Mouse (Mus musculus) neural tube, embryonic 14.5 days (tissue): ENCODE data around the gene Mapk8ip3. TPM values are rescaled to one million over a fixed set of nuclear protein-coding genes. Genes with fewer than 3 reads are reported as not detected.

Experiments
- ATAC-seq: fragments of 200-750 bp; cut with Nextera tagmentation; 2 replicates; pipeline ENCODE4 v1.8.0; 2017; ENCODE audit warnings: low read depth, mild to moderate bottlenecking, moderate TSS enrichment, moderate library complexity
- H3K27ac ChIP-seq: fragments of 300-500 bp; sonication (generic); 2 replicates; pipeline ENCODE4 v1.5.1; 2014; ENCODE audit warnings: low read depth, mild to moderate bottlenecking, control low read depth, low read length, moderate library complexity, mixed read lengths
- H3K27me3 ChIP-seq: fragments of 300-500 bp; sonication (generic); 2 replicates; pipeline ENCODE4 v1.6.1; 2014; ENCODE audit warnings: low read length; ENCODE audit not compliant: control insufficient read depth, insufficient read depth
- H3K36me3 ChIP-seq: fragments of 300-500 bp; sonication (generic); 2 replicates; pipeline ENCODE4 v1.6.1; 2014; ENCODE audit warnings: low read length, mixed read lengths; ENCODE audit not compliant: control insufficient read depth, insufficient read depth
- H3K4me1 ChIP-seq: fragments of 300-500 bp; sonication (generic); 2 replicates; pipeline ENCODE4 v1.6.1; 2014; ENCODE audit warnings: low read length; ENCODE audit not compliant: control insufficient read depth, insufficient read depth
- H3K4me2 ChIP-seq: fragments of 300-500 bp; sonication (generic); 2 replicates; pipeline ENCODE4 v1.6.1; 2014; ENCODE audit warnings: mild to moderate bottlenecking, low read depth, low read length, control low read depth
- H3K4me3 ChIP-seq: fragments of 300-500 bp; sonication (generic); 2 replicates; pipeline ENCODE4 v1.5.1; 2014; ENCODE audit warnings: low read depth, low read length, control low read depth, mixed read lengths
- H3K9ac ChIP-seq: fragments of 300-500 bp; sonication (generic); replicated peaks from 2 replicates; pipeline ENCODE4 v1.6.1; 2014; ENCODE audit warnings: low read depth, mild to moderate bottlenecking, control low read depth, low read length, mixed read lengths
- H3K9me3 ChIP-seq: fragments of 300-500 bp; sonication (generic); 2 replicates; pipeline ENCODE4 v1.6.1; 2016; ENCODE audit warnings: low read length; ENCODE audit not compliant: control insufficient read depth
- WGBS: fragments of 180-500 bp; shearing (Covaris S2); extraction: QIAGEN DNeasy Blood & Tissue Kit; methylation state at CpG from one replicate; pipeline ENCODE4 v1.1.7; 2014; 5-methylcytosine and 5-hydroxymethylcytosine counted together
- polyA plus RNA-seq: library from polyadenylated mRNA; unstranded; fragments of >200 nt; fragmentation: Nextera tagmentation; extraction: Ambion mirVana; gene quantifications from 2 replicates; pipeline ENCODE4 v1.2.1, GENCODE M21; 2014

The Mapk8ip3 gene
- polyA plus RNA-seq, 1 experiment from 2014 or later, result 88.5 TPM

DNA sequence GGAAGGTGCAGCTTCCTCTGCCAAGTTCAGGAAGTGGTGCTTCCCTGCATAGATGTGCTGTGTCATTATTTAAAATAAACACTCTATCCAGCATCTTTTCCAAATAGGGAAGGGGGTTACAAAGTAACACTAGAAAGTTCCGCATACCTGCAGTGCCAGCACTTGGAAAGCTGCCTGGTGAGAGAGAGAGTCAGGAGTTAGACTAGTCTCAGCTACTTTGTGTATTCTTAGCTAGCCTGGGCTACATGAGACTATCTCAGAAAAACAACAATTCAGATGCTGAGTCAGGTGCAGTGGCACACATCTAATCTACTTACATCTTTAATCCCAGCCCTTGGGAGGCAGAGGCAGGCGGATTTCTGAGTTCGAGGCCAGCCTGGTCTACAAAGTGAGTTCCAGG lies 75.0 kb downstream of the Mapk8ip3 start:
- Histone ChIP-seq H3K27me3 (no peaks in the 10 kb centered on the region), H3K27ac (no peak overlapping the region), H3K9me3 (no peaks in the 10 kb centered on the region), H3K36me3 (peaks cover 18% of the 10 kb centered on the region; the same call in 1 of the 2 replicates), H3K9ac (no peak overlapping the region), H3K4me2 (no peak overlapping the region), H3K4me1 (no peaks in the 10 kb centered on the region), H3K4me3 (no peak overlapping the region)
- no peak for ATAC-seq
- 93% methylated on average over 3 of the region's 3 CpGs for WGBS

DNA sequence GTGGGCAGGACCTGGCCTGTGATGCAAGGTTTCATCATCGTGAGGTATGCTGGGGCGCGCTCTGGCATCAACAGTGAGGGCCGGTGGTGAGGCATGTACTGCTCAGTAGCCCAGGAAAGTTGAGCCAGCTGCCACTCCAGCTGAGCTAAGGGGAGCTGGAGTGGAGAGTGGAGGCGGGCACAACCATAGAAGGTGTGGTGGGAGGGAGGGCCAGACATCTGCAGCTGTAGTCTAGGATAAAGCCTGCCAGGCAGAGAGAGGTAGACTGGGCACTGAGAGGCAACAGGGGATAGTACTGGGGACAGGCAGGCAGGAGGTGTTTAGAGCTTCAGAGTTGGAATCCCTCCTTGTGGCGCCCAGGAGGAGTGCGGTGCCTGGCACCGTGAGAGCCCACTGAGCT lies 76.7 kb downstream of the Mapk8ip3 start:
- Histone ChIP-seq H3K4me1 (no peaks in the 10 kb centered on the region), H3K27ac (no peak overlapping the region), H3K4me3 (no peak overlapping the region), H3K9me3 (no peaks in the 10 kb centered on the region), H3K27me3 (no peaks in the 10 kb centered on the region), H3K9ac (no peak overlapping the region), H3K4me2 (no peak overlapping the region), H3K36me3 (peaks cover 14% of the 10 kb centered on the region; the same call in 1 of the 2 replicates)
- ATAC-seq, result no peak
- WGBS, result 91% methylated on average over 8 of the region's 8 CpGs

DNA sequence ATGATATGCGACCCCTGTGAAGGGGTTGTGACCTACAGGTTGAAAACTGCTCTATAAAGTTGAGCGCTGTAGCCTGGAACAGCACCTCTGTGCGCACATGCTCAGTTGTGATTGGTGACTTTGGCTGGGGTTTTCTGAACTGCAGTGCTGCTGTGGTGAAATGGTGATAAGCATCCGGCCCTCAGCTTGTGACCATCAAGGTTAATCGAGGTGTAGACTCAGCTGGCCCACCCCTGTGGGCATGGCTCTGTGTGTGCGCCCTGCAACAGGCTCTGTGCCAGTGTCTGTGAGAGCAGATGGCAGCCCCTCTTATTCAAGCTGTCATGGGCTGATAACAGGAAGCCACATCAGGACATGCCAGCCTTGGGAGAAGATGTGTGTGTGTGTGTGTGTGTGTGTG lies 77.8 kb downstream of the Mapk8ip3 start:
- Histone ChIP-seq H3K4me3 (no peak overlapping the region), H3K36me3 (peaks cover 9% of the 10 kb centered on the region; the same call in 1 of the 2 replicates), H3K9ac (no peak overlapping the region), H3K9me3 (no peaks in the 10 kb centered on the region), H3K4me1 (no peaks in the 10 kb centered on the region), H3K27ac (no peak overlapping the region), H3K4me2 (no peak overlapping the region), H3K27me3 (no peaks in the 10 kb centered on the region)
- ATAC-seq, result no peak
- 84% methylated on average over 6 of the region's 6 CpGs for WGBS

DNA sequence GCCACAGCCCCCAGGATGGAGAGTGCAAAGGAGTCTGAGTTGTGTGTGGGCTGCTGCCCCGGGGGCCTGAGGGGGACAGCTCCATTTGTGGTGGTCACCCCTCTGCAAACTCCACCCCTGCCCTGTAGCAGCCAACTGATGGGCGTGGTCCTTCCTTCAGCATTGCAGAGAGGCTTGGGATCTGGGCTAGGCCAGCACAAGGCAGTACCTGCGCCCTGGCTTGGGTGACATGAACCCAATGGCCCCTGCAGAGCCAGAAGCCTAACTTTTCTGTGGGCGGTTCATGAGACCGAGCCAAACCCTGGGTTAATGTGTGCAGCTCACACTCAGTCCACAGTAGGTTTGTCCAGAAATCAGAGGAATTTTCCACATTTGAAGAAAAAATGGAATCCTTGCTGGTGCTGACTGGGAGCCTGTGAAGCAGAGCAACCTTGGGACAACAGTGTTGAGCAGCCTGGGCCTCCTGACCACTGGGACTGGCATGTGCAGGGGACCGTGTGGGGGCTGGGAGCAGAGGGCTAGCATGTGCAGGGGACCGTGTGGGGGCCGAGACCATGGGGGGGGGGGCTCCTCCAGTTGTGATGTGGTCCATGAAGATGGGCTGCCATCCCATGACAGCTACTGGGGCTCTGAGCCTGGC lies 78.8 kb downstream of the Mapk8ip3 start:
- no peak overlapping the region for H3K4me3 ChIP-seq
- no peaks in the 10 kb centered on the region for H3K4me1 ChIP-seq
- ATAC-seq, result no peak
- no peaks in the 10 kb centered on the region for H3K27me3 ChIP-seq
- no peaks in the 10 kb centered on the region for H3K9me3 ChIP-seq
- H3K4me2 ChIP-seq, result no peak overlapping the region
- WGBS, result 87% methylated on average over 8 of the region's 8 CpGs
- no peak overlapping the region for H3K27ac ChIP-seq
- H3K9ac ChIP-seq, result no peak overlapping the region
- H3K36me3 ChIP-seq, result peaks cover 9% of the 10 kb centered on the region; the same call in 1 of the 2 replicates

DNA sequence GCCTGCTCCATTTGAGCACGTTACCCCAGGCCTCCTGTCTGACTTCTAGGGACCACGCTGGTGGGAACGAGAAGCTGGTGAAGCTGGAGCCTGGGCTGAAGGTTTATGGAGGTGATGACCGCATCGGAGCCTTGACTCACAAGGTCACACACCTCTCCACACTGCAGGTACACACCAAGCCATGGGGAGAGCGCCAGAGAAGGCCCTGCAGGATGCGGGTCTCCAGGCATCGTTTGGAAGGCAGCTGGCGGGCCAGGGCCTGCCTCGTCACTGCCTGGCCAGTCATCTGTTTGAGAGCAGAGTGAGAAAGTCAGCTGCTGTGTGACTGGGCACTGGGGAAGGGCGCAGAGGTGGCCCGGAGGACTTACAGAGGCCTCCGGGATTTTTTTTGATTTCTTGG lies 80.2 kb downstream of the Mapk8ip3 start:
- Histone ChIP-seq H3K4me2 (no peak overlapping the region), H3K9me3 (no peaks in the 10 kb centered on the region), H3K36me3 (0 out of 2 replicates have a peak, but pooled peaks cover 5% of the 10 kb centered on the region), H3K4me1 (peaks cover 1% of the 10 kb centered on the region), H3K9ac (no peak overlapping the region), H3K27me3 (no peaks in the 10 kb centered on the region), H3K27ac (no peak overlapping the region), H3K4me3 (no peak overlapping the region)
- WGBS, result 94% methylated on average over 13 of the region's 13 CpGs
- no peak for ATAC-seq

DNA sequence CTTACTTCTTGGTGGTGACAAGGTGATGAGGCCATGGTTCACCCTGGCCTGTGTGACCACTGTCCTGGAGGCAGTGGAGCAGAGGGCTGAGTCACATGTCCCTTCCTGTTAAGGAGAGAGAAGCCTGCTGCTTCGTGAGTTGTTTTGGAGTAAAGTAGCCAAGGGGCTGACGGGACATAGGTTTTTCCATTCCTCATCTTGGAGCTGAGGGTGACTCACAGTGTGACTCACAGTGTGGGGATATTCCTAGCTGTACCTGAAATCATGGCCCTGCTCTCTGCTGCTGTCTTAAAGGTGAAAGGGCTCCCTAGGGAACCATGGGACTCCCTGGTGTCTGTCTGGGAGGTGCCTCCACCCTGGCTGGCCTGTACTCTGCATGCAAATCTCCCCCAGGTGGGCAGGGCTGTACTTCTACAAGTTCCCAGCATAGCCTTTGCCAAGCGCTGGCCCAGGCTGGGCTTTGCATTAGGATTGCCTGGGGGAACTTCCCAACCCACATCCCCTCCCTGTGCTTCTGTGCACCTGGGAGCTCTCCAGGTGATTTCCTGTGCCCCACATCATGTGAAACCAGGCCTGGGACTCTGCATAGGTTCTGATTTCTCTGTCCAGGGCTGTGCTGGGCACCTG lies 80.8 kb downstream of the Mapk8ip3 start:
- H3K27me3 ChIP-seq, result no peaks in the 10 kb centered on the region
- ATAC-seq, result no peak
- no peak overlapping the region for H3K9ac ChIP-seq
- no peak overlapping the region for H3K27ac ChIP-seq
- H3K4me1 ChIP-seq, result peaks cover 7% of the 10 kb centered on the region
- WGBS, result 92% methylated on average over 3 of the region's 3 CpGs
- H3K36me3 ChIP-seq, result 0 out of 2 replicates have a peak, but pooled peaks cover 5% of the 10 kb centered on the region
- H3K4me3 ChIP-seq, result no peak overlapping the region
- H3K9me3 ChIP-seq, result no peaks in the 10 kb centered on the region
- no peak overlapping the region for H3K4me2 ChIP-seq

DNA sequence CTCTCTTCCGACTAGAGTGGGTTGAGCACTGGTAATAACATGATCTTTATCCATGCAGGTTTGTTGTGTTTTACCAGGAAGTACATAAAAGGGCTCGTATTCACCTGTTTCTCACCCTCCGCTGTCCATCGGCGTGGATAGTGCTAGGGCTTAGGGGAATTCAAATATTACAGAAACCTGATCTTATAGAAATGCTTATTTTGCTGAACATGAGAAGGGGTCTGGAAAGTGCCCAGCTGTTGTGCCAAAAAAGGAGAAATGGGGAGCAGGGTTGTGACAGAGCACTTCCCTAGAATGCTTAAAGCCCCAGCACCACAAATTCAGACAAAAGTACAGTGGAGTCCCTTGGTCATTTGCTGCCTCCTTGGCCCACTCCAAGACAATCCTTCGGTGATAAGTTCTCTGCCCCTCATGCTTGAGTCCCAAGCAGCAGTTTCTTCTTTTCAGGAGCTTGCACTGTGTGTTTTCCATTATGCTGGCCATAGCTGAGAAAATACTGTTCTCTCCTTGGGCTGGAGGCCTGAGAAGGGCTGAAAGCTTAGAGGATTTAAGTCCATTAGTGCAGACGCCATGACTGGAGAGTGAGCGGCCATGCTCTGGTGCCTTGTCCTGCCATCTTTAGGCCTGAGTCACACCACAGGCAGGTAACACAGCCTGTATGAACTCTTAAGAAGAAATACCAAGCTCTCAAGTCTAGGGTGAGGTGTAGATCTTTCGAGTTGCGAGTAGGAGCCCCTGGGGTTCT lies 85.2 kb downstream of the Mapk8ip3 start:
- H3K4me1 ChIP-seq, result peaks cover 19% of the 10 kb centered on the region
- WGBS, result 85% methylated on average over 10 of the region's 10 CpGs
- peak overlapping the region; percentile 82 for H3K4me3 ChIP-seq
- no peaks in the 10 kb centered on the region for H3K36me3 ChIP-seq
- peak overlapping the region; percentile 72; the same call in 1 of the 2 replicates for H3K9ac ChIP-seq
- no peaks in the 10 kb centered on the region for H3K27me3 ChIP-seq
- no peak overlapping the region for H3K27ac ChIP-seq
- no peak for ATAC-seq
- peak overlapping the region; percentile 86 for H3K4me2 ChIP-seq
- no peaks in the 10 kb centered on the region for H3K9me3 ChIP-seq

DNA sequence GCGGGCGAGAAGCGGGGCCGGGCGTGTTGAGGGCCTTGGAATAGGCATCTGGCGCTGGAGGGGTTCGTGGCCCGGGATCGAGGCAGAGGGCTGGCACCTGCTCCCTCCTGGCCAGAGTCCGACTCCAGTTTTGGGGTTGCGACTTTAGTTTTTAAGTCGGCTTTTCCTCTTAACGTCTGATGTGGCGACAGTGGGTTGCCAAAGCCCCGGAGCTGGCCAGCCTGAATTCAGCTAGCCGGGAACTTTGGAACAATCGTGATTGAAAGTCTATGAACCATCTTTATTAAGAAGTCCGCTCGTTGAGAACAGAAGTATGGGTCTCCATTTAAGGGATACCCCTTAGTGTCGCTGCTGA lies 86.0 kb downstream of the Mapk8ip3 start:
- H3K4me1 ChIP-seq, result peaks cover 19% of the 10 kb centered on the region
- 1% methylated on average over 15 of the region's 20 CpGs for WGBS
- peak overlapping the region; percentile 86 for H3K4me2 ChIP-seq
- no peaks in the 10 kb centered on the region for H3K27me3 ChIP-seq
- peak overlapping the region; percentile 82 for H3K4me3 ChIP-seq
- H3K9ac ChIP-seq, result peak overlapping the region; percentile 72
- H3K27ac ChIP-seq, result peak overlapping the region; percentile 52; the same call in 1 of the 2 replicates
- no peaks in the 10 kb centered on the region for H3K36me3 ChIP-seq
- no peak for ATAC-seq
- H3K9me3 ChIP-seq, result no peaks in the 10 kb centered on the region
